Mouse (Mus musculus): ENCODE results near the gene Slc22a23.

Gene Slc22a23

GRCm38 (mm10) chr13:34149463-34150176 is 195.4 kb downstream of the Slc22a23 start:
- in situ Hi-C loops (cut with MboI, MseI) = loop anchor here (5.0 to 25.0 kb wide), 2 partner anchors 97 to 1588 kb away; no protein-coding TSS in a partner anchor

DNA sequence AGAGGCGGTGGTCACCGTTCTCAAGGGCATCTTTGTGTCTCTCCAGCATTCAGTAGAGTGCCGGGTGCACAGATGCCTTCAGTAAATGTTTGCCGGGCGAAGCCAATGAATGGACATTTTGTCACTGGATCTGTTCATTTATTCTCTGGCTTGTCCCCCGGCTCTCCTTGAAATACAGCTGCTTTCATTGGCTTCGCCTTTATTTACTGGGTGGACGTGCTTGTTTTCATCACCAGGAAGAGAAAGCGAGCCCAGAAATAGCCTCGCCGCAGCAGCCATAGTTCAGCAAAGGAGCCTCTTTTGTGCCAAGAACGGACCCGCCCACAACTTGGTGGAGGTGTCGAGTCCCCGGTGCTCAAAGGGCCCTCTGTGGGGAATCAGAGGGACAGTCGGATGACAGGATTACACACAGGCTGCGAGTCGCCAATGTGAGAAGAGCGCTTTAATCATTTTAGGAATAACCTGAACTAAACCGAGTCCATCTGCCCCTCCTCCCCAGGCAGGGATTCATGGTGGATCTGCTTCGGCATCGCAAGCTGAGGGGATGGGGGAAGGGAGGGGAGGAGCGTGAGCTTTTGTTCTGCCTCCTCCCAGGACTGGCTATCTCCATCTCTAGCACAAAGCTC is 196.1 kb downstream of the Slc22a23 start:
- in situ Hi-C loops (cut with MboI, MseI) = loop anchor here in 1 of 2 experiments (25.0 kb wide), 1 partner anchor 1588 kb away; no protein-coding TSS in a partner anchor

GRCm38 (mm10) chr13:34148181-34148580 is 196.8 kb downstream of the Slc22a23 start:
- in situ Hi-C loops (cut with MboI, MseI) = loop anchor here in 1 of 2 experiments (25.0 kb wide), 1 partner anchor 1589 kb away; no protein-coding TSS in a partner anchor

GRCm38 (mm10) chr13:34146916-34147315 is 198.1 kb downstream of the Slc22a23 start:
- in situ Hi-C loops (cut with MboI, MseI) = loop anchor here in 1 of 2 experiments (25.0 kb wide), 1 partner anchor 1590 kb away; no protein-coding TSS in a partner anchor

GRCm38 (mm10) chr13:34143389-34143788 is 201.6 kb downstream of the Slc22a23 start:
- in situ Hi-C loops (cut with MboI, MseI) = loop anchor here in 1 of 2 experiments (25.0 kb wide), 1 partner anchor 1594 kb away; no protein-coding TSS in a partner anchor

DNA sequence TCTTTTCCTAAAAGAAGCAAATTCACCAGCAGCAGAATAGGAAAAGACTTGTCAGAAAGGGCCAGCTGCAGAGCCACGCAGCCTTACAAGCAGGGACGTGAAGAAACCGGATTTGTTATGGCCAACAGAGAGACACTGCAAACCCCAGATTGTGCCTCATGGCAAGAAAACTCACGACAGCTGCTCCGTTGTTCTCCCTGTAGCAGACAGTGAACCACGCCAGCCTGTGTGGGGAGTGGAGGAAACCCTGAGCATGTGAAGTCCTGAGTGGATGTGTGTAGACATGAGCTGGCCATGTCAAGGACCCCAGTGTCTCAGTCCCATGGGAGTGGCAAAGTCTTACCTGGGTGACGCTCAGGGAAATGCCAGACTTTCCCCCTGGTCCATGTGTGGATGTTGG is 208.4 kb downstream of the Slc22a23 start:
- in situ Hi-C loops (cut with MboI, MseI) = loop anchor here in 1 of 2 experiments (25.0 kb wide), 1 partner anchor 1601 kb away; no protein-coding TSS in a partner anchor

- in situ Hi-C loops (cut with MboI, MseI) = loop anchor here in 1 of 2 experiments (25.0 kb wide), 1 partner anchor 1603 kb away; no protein-coding TSS in a partner anchor
Measured at GRCm38 (mm10) chr13:34134276-34134675, 210.7 kb downstream of the Slc22a23 start.

DNA sequence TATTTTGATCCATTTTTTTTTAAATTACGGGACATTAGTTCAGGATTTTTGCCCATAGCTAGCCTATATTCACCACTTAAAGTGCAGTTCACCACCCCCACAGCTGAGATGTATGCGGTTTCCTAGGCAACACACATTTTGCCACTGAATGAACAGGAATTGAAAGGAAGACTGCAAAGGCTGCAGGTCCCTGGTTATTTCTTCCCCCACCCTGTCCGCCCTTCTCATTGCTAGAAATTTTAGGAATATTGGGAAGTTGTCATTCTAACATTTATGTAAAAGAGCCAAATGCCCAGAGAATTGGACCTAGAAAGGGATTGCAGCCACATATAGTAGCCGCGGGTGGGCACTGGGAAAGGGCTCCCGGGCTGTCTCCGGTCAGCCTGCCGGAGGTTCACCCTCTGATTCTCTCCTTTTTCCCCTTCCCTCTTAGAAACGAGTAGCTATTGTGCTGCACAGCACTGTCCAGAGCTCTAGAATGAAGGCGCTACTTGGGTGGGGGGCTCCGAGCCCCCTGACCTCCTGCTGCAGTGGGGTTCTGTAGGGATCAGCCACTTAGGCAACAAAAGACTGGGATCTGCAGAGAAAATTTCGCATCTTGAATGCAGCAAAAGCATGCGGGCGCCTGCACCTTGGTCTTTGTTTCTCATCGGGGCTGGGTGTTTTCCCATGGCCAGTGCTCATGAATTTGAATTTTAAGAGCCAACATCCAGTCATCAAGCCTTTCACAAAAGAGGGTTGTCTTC is 211.5 kb downstream of the Slc22a23 start:
- in situ Hi-C loops (cut with MboI, MseI) = loop anchor here in 1 of 2 experiments (25.0 kb wide), 1 partner anchor 1604 kb away; no protein-coding TSS in a partner anchor

DNA sequence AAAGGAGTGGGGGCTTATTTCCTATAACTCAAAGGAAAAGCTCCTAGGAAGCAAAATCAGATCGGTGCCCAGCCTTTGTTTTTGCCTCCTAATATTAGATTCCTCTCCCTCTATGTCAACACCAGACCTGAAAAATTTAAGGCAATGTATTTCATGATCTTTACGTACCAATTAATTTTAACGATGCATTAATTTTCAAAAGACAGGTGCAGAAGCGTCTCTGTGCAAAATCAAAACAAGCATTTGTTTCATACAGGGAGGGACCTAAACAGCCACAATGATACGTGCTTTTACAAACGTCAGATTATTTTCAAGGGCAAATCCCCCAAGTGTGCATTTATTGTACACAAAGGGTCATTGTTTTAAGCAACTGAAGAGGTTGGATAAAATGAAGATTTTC is 212.1 kb downstream of the Slc22a23 start:
- in situ Hi-C loops (cut with MboI, MseI) = loop anchor here in 1 of 2 experiments (25.0 kb wide), 1 partner anchor 1604 kb away; no protein-coding TSS in a partner anchor

DNA sequence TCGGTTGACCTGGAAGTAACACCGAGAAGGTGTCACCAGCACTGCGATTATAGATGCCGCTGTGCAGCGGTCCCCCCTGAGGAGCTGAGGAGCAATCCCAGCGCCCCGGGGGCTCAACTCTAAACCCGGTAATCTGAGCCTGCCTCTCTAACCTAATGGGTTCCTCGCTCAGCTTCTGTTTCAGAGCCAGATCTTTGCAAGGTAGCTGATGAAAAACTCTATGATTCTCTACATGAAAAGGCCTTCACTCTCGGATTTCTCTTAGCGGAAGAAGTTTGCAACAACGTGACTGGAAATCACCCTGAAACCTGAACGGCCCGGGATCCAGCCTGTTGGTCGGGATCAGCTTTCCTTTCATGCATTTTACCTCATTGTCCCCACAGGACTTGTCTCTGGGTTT is 212.7 kb downstream of the Slc22a23 start:
- in situ Hi-C loops (cut with MboI, MseI) = loop anchor here in 1 of 2 experiments (25.0 kb wide), 1 partner anchor 1605 kb away; no protein-coding TSS in a partner anchor

DNA sequence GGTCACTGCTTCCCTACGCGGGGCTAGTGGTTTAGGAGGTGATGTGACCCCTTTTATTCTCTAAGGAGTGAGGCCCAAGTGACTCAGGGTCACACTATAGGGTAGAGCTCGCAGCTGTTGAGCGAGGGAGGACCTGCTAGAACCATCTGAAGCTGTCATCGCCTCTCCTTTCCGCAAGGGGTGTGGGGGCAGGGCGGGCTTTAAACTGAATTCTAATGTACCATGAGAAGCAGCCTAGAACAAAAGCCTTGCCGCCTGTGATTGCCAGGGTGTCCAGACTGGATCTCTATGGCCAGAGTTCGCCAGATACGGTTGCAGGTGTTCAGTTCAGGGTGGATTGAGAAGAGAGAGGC is 213.3 kb downstream of the Slc22a23 start:
- in situ Hi-C loops (cut with MboI, MseI) = loop anchor here in 1 of 2 experiments (25.0 kb wide), 1 partner anchor 1606 kb away; no protein-coding TSS in a partner anchor

DNA sequence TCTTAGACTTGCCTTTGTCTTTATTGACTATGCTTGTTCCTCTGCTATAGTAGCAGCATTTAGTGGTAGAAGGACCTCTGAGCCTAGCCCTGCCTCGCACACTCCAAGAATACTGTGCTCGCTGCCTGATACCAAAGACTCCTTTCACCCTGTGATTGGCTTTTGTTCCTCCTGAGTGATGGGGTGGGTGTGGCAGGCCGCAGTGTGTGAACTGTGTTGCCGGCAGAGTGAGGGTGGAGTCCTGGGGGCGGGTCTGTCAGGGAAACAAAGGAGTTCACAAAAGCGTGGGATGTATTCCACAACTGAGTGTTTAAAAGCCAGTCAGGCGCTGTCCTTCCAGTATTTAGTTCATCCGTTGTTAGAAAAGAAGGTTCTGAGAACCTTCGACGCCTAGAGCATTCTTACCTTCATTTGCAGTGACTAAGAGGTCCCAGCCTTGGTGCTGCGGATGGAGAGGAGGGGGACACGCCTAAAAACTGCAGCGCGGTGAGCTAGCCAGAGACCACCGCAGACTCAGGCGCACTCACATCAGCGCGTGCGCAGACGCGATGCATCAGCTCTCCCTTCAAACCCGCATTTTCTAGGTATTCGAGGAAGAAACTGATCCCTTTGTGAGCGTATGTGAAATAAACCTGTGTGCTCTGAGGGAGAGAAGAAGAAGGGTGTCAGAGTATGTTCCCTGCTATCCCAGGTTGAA is 213.8 kb downstream of the Slc22a23 start:
- in situ Hi-C loops (cut with MboI, MseI) = loop anchor here in 1 of 2 experiments (25.0 kb wide), 1 partner anchor 1606 kb away; no protein-coding TSS in a partner anchor

- in situ Hi-C loops (cut with MboI, MseI) = loop anchor here in 1 of 2 experiments (25.0 kb wide), 1 partner anchor 1607 kb away; no protein-coding TSS in a partner anchor
Measured at GRCm38 (mm10) chr13:34130226-34130731, 214.7 kb downstream of the Slc22a23 start, which contains the start of gene Tubb2b. Tubb2b (minus strand) TSS chr13:34130466.

GRCm38 (mm10) chr13:34129485-34130225 is 215.3 kb downstream of the Slc22a23 start:
- in situ Hi-C loops (cut with MboI, MseI) = loop anchor here in 1 of 2 experiments (5.0 to 25.0 kb wide), 2 partner anchors 52 to 1608 kb away; partner anchors contain the start of gene Tubb2a

Measured in T-helper 17 cell (primary cell).